Mouse (Mus musculus) bone marrow macrophage, adult 2 months (primary cell): Measurements from ENCODE around the gene Dnajc7.

Experiments
- CTCF ChIP-seq: IDR thresholded peaks from 2 replicates; pipeline ENCODE4 v1.5.1; 2012; ENCODE audit warnings: low read depth, mild to moderate bottlenecking, low read length, moderate library complexity
- POLR2A ChIP-seq: IDR thresholded peaks from 2 replicates; pipeline ENCODE4 v1.6.1; 2012; ENCODE audit warnings: mild to moderate bottlenecking, low read depth, low read length, borderline replicate concordance

GRCm38 (mm10) chr11:100567229-100567628, 52.7 kb downstream of the Dnajc7 start:
- no peak for TF ChIP-seq CTCF
- TF ChIP-seq POLR2A, result no peak
